Mouse (Mus musculus) midbrain, embryonic 11.5 days (tissue): ENCODE data around the gene Gm20662. TPM values are rescaled to one million over a fixed set of nuclear protein-coding genes. Genes with fewer than 3 reads are reported as not detected.

ENCODE experiments used
- ATAC-seq: fragments of 200-750 bp; cut with Nextera tagmentation; 2 replicates; pipeline ENCODE4 v1.8.0; 2017; ENCODE audit warnings: moderate TSS enrichment, moderate library complexity; ENCODE audit not compliant: low FRiP score
- DNase-seq: peaks from one replicate; pipeline ENCODE4 v3.0.0; 2015; ENCODE audit warnings: low spot score; ENCODE audit errors: missing footprints
- H3K27ac ChIP-seq: fragments of 300-500 bp; sonication (generic); 2 replicates; pipeline ENCODE4 v1.5.1; 2014; ENCODE audit warnings: low read depth, low read length
- H3K27me3 ChIP-seq: fragments of 300-500 bp; sonication (generic); 2 replicates; pipeline ENCODE4 v1.6.1; 2014; ENCODE audit warnings: mild to moderate bottlenecking, low read length, moderate library complexity, mixed read lengths; ENCODE audit not compliant: control insufficient read depth, insufficient read depth
- H3K36me3 ChIP-seq: fragments of 300-500 bp; sonication (generic); 2 replicates; pipeline ENCODE4 v1.6.1; 2014; ENCODE audit warnings: mild to moderate bottlenecking, low read length, moderate library complexity, mixed read lengths; ENCODE audit not compliant: control insufficient read depth, insufficient read depth
- H3K4me1 ChIP-seq: fragments of 300-500 bp; sonication (generic); 2 replicates; pipeline ENCODE4 v1.6.1; 2014; ENCODE audit warnings: low read length; ENCODE audit not compliant: control insufficient read depth, insufficient read depth
- H3K4me2 ChIP-seq: fragments of 300-500 bp; sonication (generic); 2 replicates; pipeline ENCODE4 v1.6.1; 2014; ENCODE audit warnings: mild to moderate bottlenecking, moderate library complexity
- H3K4me3 ChIP-seq: fragments of 300-500 bp; sonication (generic); 2 replicates; pipeline ENCODE4 v1.5.1; 2014; ENCODE audit warnings: low read depth, low read length
- H3K9ac ChIP-seq: fragments of 300-500 bp; sonication (generic); 2 replicates; pipeline ENCODE4 v1.6.1; 2014; ENCODE audit warnings: low read length
- H3K9me3 ChIP-seq: fragments of 300-500 bp; sonication (generic); 2 replicates; pipeline ENCODE4 v1.6.1; 2016; ENCODE audit warnings: low read length; ENCODE audit not compliant: control insufficient read depth
- WGBS: fragments of 180-500 bp; shearing (Covaris S2); extraction: QIAGEN DNeasy Blood & Tissue Kit; methylation state at CpG from one replicate; pipeline ENCODE4 v1.1.7; 2014; 5-methylcytosine and 5-hydroxymethylcytosine counted together
- polyA plus RNA-seq: library from polyadenylated mRNA; unstranded; fragments of >200 nt; fragmentation: Nextera tagmentation; extraction: Ambion mirVana; gene quantifications from 2 replicates; pipeline ENCODE4 v1.2.1, GENCODE M21; 2014

The Gm20662 gene
- polyA plus RNA-seq, 1 experiment from 2014 or later, result 0.82 TPM

DNA sequence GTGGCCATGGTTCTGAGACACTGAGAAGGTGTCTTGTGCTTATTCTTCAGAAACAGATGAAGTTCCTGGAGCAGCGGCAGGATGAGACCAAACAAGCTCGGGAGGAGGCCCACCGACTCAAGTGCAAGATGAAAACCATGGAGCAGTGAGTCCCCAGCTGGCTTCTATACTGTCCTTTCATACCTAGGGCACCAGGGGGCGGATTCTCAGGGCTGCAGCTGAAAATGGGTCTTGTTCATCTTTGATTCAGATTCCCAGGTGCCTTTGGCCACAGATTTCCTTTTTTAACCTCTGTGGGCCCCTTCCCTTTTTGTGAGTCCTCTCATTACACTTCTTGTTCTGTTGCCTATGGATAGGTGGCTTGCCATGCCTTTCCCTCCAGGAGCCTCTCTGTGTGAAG lies 35.2 kb upstream of the Gm20662 start:
- 0 out of 2 replicates have a peak, but pooled peaks cover 3% of the 10 kb centered on the region for H3K4me1 ChIP-seq
- DNase-seq (no peak), ATAC-seq (no peak)
- no peak overlapping the region for H3K27ac ChIP-seq
- no peaks in the 10 kb centered on the region for H3K9me3 ChIP-seq
- WGBS, result 75% methylated on average over 4 of the region's 4 CpGs
- H3K4me3 ChIP-seq, result no peak overlapping the region
- no peak overlapping the region for H3K9ac ChIP-seq
- H3K27me3 ChIP-seq, result no peaks in the 10 kb centered on the region
- H3K36me3 ChIP-seq, result peaks cover 11% of the 10 kb centered on the region
- no peak overlapping the region for H3K4me2 ChIP-seq

DNA sequence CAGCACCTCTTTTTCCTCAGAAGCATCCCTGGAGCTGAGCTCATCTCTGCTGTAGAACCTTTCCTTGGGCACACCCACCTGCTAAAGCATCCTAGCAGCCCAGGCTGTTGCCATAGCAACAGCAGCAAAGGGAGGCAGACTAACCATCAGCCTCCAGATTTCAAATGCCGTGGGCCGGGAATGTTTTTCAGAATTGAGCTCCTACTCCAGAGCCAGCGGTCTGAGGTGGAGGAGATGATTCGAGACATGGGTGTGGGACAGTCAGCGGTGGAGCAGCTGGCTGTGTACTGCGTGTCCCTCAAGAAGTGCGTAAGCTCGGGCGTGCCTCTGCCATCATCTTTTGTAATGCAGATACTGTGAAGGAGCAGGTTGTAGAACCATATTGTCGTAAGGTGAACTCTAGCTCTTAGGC lies 34.8 kb upstream of the Gm20662 start:
- no peak overlapping the region for H3K4me2 ChIP-seq
- H3K27ac ChIP-seq, result no peak overlapping the region
- H3K36me3 ChIP-seq, result peaks cover 11% of the 10 kb centered on the region
- ATAC-seq, result no peak
- DNase-seq, result no peak
- no peaks in the 10 kb centered on the region for H3K9me3 ChIP-seq
- WGBS, result 70% methylated on average over 10 of the region's 10 CpGs
- 0 out of 2 replicates have a peak, but pooled peaks cover 3% of the 10 kb centered on the region for H3K4me1 ChIP-seq
- H3K9ac ChIP-seq, result no peak overlapping the region
- no peak overlapping the region for H3K4me3 ChIP-seq
- H3K27me3 ChIP-seq, result no peaks in the 10 kb centered on the region

DNA sequence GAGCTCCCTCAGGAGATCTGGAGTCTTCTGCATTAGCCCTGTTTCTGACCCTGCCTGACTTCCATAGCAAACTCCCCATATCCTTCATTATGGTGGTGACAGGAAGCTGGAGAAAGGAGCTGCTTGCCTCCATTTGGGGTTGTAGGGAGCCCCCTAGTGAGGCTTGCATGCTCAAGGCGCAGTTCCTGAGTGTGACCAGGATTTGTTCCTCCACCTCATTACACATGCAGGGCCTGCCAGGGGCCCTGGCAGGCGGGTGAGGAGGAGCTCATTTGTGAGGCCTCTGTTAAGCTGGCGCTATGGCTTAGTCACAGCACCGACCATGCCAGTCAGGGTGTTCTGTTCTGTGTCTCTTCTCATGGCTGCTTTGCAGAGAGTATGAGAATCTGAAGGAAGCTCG lies 34.3 kb upstream of the Gm20662 start:
- no peak for DNase-seq

DNA sequence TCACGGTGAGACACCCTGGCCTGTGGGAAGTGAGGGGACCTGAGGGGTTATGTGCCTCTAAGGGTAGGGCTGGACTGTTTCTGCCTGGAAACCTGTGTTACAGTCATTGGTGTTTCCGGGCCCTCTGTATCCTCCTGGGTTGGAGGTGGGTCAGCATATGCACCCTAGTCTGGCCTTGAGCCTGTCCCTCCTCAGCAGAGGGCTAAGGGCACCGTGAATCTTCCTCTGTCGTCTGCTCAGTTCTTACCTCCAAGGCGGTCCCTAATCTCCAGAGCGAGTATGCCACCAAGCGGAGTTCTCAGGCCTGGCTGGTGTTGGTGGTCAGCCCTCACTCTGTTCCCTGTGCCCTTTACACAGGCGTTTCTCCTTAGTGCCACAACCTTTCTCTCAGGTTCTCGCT lies 33.2 kb upstream of the Gm20662 start:
- H3K4me1 ChIP-seq, result no peaks in the 10 kb centered on the region
- H3K4me2 ChIP-seq, result no peak overlapping the region
- no peaks in the 10 kb centered on the region for H3K27me3 ChIP-seq
- no peak overlapping the region for H3K9ac ChIP-seq
- no peak overlapping the region for H3K27ac ChIP-seq
- 86% methylated on average over 9 of the region's 9 CpGs for WGBS
- no peak for DNase-seq
- H3K4me3 ChIP-seq, result no peak overlapping the region
- ATAC-seq, result no peak
- H3K9me3 ChIP-seq, result no peaks in the 10 kb centered on the region
- H3K36me3 ChIP-seq, result peaks cover 4% of the 10 kb centered on the region

More for the DNA sequence above, 34.3 kb upstream of the Gm20662 start:
- Histone ChIP-seq H3K4me2 (no peak overlapping the region), H3K27me3 (no peaks in the 10 kb centered on the region), H3K4me3 (no peak overlapping the region), H3K4me1 (0 out of 2 replicates have a peak, but pooled peaks cover 3% of the 10 kb centered on the region), H3K9ac (no peak overlapping the region), H3K36me3 (peaks cover 11% of the 10 kb centered on the region), H3K9me3 (no peaks in the 10 kb centered on the region), H3K27ac (peak overlapping the region; percentile 6; the same call in 1 of the 2 replicates)
- WGBS, result 47% methylated on average over 5 of the region's 5 CpGs
- no peak; the same call in 1 of the 2 replicates for ATAC-seq

DNA sequence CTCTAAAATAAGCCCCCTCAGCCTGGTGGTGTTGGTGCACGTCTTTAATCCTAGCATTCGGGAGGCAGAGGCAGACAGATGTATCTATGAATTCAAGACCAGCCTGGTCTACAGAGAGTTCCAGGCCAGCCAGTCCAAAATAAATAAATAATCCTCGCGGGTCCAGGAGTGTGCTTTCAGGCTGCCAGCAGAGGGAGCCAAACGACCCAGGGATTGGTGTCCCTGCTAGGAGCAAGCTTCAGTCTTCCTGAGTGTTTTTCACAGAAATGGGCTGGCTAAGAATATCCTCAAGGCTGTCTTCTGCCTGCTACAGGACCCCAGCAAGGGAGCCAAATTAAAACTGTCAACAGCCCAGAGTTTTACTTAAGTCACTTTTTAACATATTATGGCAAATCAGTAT lies 32.4 kb upstream of the Gm20662 start:
- Histone ChIP-seq H3K9me3 (no peaks in the 10 kb centered on the region), H3K4me1 (no peaks in the 10 kb centered on the region), H3K27ac (no peak overlapping the region), H3K27me3 (no peaks in the 10 kb centered on the region), H3K36me3 (peaks cover 4% of the 10 kb centered on the region), H3K4me3 (no peak overlapping the region), H3K9ac (no peak overlapping the region), H3K4me2 (no peak overlapping the region)
- WGBS, result 16% methylated on average over 5 of the region's 5 CpGs
- ATAC-seq (peak; percentile 70; the same call in 1 of the 2 replicates), DNase-seq (peak; percentile 93)

DNA sequence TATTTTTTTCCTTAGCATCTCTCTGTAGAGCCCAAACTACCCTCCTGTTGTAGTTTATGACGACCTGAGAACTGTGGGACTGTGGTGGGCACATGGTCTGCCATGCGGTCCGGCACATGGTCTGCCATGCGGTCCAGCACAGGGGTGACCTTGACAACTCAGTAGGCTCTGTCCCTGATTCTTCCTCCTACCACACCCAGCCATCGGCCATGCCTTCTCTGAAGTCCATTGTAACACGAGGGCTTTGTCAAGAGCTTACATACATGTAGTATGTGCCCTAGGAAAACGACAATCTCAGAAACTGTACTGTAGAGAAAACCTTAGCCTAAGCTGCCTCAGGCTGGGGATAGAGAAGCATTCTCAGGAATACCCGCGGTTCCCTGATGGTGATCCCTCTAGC lies 31.5 kb upstream of the Gm20662 start:
- no peak for ATAC-seq
- DNase-seq, result no peak
- no peaks in the 10 kb centered on the region for H3K4me1 ChIP-seq
- H3K4me3 ChIP-seq, result no peak overlapping the region
- H3K27ac ChIP-seq, result no peak overlapping the region
- H3K9ac ChIP-seq, result no peak overlapping the region
- H3K4me2 ChIP-seq, result no peak overlapping the region
- H3K36me3 ChIP-seq, result peaks cover 6% of the 10 kb centered on the region
- WGBS, result 95% methylated on average over 9 of the region's 9 CpGs
- no peaks in the 10 kb centered on the region for H3K9me3 ChIP-seq
- no peaks in the 10 kb centered on the region for H3K27me3 ChIP-seq

GRCm38 (mm10) chr9:107966676-107967075 lies 29.5 kb upstream of the Gm20662 start:
- Histone ChIP-seq H3K36me3 (peaks cover 6% of the 10 kb centered on the region), H3K4me2 (no peak overlapping the region), H3K4me3 (no peak overlapping the region), H3K27ac (no peak overlapping the region), H3K9ac (no peak overlapping the region), H3K4me1 (no peaks in the 10 kb centered on the region), H3K27me3 (no peaks in the 10 kb centered on the region), H3K9me3 (no peaks in the 10 kb centered on the region)
- ATAC-seq, result no peak
- WGBS, result 93% methylated on average over 10 of the region's 10 CpGs
- DNase-seq, result no peak

DNA sequence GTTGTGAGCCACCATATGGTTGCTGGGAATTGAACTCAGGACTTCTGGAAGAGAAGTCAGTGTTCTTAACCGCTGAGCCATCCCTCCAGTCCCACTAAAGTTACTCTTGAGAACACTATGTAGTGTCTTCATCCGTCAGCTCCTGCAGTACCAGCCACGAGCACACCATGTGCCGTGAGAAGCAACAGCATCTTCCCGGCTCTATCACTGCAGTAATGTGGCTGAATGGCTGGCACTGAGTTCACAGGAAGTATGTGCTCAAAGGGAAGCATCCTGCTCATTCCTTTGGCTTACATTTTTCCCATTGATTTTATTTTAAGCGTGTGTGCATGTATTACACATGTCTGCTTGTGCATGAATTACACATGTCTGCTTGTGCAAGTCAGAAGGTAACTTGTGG lies 28.7 kb upstream of the Gm20662 start:
- Histone ChIP-seq H3K27ac (no peak overlapping the region), H3K4me2 (no peak overlapping the region), H3K4me1 (no peaks in the 10 kb centered on the region), H3K36me3 (peaks cover 6% of the 10 kb centered on the region; the same call in 1 of the 2 replicates), H3K9me3 (no peaks in the 10 kb centered on the region), H3K9ac (no peak overlapping the region), H3K27me3 (no peaks in the 10 kb centered on the region), H3K4me3 (no peak overlapping the region)
- ATAC-seq, result no peak
- 92% methylated on average over 6 of the region's 6 CpGs for WGBS
- no peak for DNase-seq

- 93% methylated on average over 7 of the region's 7 CpGs for WGBS
- Histone ChIP-seq H3K36me3 (peaks cover 6% of the 10 kb centered on the region; the same call in 1 of the 2 replicates), H3K9me3 (no peaks in the 10 kb centered on the region), H3K27ac (no peak overlapping the region), H3K4me1 (no peaks in the 10 kb centered on the region), H3K4me3 (no peak overlapping the region), H3K9ac (no peak overlapping the region), H3K27me3 (no peaks in the 10 kb centered on the region), H3K4me2 (no peak overlapping the region)
- no peak for DNase-seq
- ATAC-seq, result no peak
Measured at GRCm38 (mm10) chr9:107968531-107968930, 27.6 kb upstream of the Gm20662 start.
